Mouse (Mus musculus) hematopoietic stem cell, adult 5-6 weeks (primary cell): Measurements from ENCODE around the gene Bod1. TPM values are rescaled to one million over a fixed set of nuclear protein-coding genes. Genes with fewer than 3 reads are reported as not detected.
A peak's percentile ranks its signal among the peaks of the same experiment; 100 is the strongest.

Source experiments
- ATAC-seq, 2 experiments: fragments of 125-278 bp in 1 of 2; replicated peaks in 1 of 2; 2 replicates each; pipeline ENCODE4 v1.8.0; 2016 to 2017; ENCODE audit warnings: inconsistent platforms in 2 of 2, mild to moderate bottlenecking in 2 of 2, moderate number of reproducible peaks in 2 of 2, low read depth in 1 of 2, moderate TSS enrichment in 1 of 2; ENCODE audit not compliant: low FRiP score in 2 of 2, poor library complexity in 2 of 2, severe bottlenecking in 2 of 2, insufficient read depth in 1 of 2, low TSS enrichment in 1 of 2
- total RNA-seq: library from RNA; stranded (forward); fragments of 172-1452, 232-1000 nt; gene quantifications from 2 replicates; pipeline ENCODE4 v1.2.3, GENCODE M21; 2017

The Bod1 gene
- total RNA-seq, 1 experiment from 2014 or later: 29.8 TPM

DNA sequence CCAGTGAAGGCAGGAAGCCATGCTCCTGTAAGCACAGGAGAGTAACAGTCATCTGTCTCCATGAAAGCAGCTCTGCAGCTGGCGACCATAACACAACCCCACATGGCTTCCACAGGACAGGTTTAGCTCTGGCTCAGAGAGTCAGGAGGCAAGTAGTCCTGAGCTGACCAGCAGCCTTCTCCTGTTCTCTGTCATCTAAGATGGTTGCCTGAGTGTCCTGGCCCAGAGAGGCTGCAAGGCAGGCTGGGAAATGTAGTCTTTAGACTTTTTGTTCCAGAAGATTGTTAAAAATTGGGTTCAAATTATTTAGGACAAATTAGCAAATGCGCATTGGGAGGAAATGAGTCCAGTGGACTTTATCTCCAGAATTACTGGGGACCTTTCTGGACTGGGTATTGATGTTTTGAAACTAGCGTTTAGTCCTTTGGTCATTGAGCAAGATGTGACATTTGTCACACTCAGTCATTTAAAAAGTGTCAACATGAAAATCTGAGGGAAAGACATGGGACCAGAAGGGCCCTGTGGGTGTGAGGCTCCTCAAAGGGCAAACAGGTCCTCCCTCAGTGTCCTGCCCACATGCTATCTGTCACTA lies 5.1 kb upstream of the Bod1 start:
- ATAC-seq: no peak

DNA sequence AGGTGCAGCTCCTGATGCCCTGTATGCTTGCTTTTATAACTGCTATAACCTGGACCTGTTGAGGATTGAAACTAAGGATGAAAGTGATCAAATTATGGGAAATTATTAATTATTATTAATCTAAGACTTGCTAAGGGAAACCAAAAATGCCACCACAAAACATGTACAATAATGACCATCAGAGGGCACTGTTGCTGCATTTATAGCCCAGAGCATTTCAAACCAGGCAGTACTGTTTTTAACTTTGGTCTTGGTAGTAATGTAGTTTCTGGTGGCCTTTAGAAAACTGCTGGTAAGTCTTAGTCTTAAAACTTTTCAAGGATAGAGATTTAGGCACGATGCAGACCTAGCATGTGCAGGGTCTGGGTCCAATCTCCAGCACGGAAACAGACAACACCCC lies 3.7 kb upstream of the Bod1 start:
- ATAC-seq: no peak; a peak in 1 of 4 replicates

DNA sequence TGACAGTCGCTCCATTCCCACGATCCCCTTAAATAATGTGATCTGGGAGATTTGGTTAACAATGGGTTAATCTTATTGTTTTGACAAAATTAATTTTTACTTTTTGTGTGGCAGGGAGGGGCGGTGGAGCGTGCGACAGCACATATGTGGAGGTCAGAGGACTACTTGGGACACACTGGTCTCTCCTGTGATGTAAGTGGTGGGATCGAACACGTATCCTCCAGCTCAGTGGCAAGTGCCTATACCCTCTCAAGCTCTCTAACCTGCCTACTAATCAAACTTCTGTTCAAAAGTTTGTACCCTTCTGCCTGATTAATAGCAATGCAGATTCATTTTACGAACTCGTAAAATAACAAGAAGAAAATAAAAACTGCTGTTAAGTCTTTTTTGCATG lies 482 bp upstream of the Bod1 start:
- ATAC-seq: no peak

DNA sequence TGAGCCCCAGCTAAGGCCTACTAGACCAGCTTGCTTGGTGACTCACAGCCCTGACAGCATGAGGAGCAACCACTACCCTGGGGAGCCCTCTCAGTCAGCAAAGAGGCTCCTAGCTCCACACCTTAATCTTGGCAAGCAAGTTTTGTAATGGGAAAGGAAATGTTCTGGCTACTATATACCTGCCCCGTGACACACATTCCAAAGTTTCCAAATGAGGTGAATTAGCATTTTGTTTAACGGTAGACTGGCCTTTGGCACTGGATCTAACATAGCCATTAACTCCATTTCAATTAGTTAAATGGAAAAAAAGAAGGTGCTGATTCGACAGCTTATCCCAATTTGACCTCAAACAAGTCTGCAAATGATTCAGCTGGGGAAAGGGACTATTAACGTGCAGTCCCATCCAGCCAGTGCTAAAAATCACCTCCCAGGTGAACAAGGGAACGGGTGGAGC lies 1.2 kb downstream of the Bod1 start:
- no peak for ATAC-seq

DNA sequence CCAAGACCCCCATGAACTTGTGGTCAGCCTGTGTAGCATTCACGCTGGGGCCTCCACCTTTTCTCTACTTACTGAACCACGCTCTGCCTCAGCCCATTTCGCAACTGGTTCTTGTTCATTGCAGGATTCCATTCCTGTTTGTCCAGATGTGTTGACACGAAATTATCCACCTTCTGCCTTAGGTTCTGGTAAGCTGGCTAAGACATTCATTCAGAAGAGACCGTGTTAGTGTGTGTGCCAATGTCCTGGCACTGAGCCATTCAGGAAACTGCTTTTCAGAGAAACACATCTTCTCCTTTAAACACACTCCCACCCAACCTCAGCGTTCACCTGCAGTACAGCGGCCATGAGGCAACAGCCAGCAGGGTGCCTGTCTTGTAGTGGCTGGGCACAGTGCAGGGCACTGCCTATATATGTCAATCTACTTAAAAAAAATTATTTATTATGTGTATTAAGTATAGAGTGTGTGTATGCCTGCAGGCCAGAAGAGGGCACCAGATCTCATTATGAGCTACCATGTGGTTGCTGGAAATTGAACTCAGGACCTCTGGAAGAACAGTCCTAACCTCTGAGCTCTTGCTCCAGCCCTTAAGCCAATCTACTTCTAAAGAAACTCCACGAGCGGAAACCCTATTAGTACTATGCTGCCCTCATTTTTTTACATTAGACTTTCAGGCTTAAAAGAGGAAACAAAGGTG lies 2.4 kb downstream of the Bod1 start:
- ATAC-seq: no peak

DNA sequence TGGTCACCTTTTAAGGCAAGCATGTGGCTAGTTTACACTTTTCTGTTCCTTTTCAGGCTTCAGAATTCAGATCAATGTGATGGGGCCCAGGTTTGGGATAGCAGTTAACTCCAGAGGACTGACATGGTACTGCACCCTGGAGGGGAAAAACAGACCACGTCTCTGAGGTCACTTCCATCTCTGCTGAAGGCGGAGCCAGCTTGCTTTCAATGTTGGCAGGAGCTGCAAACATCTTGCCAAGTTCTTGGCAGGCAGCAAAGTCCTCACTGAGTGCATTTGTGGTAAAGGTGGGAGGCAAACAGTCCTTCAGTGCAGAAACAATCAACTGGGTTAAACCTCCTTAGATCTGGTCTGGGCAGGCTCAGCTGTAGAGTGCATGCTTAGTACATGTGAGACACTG lies 7.5 kb downstream of the Bod1 start:
- ATAC-seq: peak in 1 of 2 experiments; percentile 50; a peak in 1 of 4 replicates

DNA sequence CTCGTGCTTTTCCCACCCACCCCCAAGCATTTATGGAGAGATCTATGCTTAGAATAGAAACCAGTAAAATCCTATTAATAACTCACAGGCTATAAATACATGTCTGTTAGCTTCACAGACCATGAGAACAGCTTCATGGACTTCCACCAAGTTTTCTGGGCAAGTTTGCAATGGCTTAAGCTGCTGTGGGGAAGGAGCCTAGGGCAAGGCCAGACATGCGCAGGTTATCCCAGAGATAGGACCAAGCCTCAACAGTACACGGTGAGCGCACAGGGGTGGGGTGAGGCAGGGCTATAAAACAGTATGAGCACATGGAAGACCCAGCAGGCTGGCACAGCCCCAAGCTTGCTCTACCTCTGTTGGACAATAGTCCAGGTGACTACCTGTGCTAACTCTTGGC lies 8.2 kb downstream of the Bod1 start:
- no peak for ATAC-seq

DNA sequence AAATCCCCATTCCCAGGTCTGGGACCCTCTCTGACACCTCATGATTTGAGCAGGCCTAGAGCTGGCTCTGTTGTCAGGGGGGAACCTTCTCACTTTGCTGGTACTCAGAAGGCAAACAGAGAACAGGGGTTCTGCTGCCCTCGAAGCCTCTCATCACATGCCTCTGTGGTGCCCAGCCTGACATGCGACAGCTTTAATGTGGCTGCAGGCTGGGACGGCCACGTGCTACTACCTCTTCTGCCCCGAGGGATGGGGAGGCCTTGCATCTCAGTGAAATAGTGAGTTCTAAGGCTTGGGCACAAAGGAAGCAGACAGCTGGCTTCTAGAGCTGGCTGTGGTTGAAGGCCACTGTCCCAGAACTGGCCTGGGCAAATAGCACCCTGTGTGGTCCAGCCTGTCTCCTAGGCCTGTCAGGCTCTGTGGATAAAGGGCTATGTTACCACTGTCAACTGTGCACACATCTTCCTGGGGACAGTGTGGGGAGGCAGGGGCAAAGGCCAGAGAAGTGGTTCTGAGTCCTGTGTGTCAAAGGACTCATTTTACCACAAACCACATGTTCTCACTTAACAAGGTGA lies 8.7 kb downstream of the Bod1 start:
- no peak for ATAC-seq

DNA sequence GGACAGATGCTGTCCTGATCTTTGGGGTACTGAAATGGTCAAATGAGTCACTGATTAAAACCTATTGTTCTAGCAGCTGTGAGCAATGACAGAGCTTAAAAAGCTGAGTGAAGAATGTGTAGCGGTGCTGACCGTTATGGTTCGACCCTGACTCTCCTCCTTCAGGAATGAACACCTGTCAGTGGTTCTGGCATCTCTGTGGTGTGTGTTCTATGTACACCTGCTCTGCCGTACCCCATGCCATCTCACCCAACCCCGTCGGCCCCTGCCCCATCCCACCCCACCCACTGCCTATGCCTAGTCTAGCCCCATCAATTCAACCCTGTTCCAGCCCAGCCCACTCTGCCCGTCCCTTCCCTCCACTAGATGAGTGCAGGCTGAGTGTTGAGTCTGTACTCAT lies 9.5 kb downstream of the Bod1 start:
- ATAC-seq: no peak

DNA sequence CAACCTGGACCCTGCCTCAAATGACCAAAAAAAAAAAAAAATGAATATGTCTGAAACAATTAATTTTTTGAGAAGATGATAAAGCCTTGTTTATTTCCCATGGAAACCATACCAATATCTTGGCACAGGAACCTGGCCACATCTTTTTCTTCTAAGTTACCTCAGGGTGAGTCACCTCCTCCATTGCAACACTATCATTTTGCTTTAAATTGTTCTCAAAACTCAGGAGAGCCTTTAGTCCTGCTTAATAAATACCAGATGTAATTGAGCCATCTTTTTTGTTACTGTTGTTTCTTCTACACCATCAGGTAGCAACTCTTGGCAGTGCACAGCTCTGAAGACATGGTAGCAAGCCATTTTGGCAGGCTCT lies 13.9 kb downstream of the Bod1 start:
- ATAC-seq: no peak

DNA sequence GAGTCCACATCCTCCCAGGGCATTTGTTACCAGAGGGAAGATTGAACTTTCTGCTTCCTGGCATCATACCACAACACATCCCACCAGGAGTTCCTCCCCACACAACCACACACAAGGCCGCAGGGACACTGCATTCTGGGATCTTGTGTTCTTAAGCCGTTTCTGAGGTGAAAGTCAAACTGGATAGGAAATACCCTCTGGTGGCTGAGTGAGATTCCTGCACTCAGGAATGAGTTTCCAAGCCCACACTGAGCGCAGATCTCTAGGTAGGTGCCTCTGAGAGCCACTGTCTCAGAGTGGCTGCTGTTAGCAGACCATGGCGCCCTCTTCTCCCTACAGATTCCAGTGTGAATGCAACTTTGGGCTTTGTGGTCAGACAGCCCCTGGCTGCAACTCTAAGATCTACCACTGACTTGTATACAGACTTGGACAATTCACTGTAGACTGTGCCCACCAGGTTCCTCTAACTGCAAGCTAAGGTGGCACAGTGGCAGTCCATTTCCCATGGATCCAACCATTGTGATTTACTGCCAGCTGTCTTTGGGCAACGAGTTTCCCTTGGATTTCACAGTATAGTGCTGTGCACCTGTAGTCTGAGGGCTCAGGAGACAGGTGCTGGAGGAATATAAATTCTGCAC lies 14.4 kb downstream of the Bod1 start:
- ATAC-seq: peak in 1 of 2 experiments; percentile 12; a peak in 1 of 4 replicates

DNA sequence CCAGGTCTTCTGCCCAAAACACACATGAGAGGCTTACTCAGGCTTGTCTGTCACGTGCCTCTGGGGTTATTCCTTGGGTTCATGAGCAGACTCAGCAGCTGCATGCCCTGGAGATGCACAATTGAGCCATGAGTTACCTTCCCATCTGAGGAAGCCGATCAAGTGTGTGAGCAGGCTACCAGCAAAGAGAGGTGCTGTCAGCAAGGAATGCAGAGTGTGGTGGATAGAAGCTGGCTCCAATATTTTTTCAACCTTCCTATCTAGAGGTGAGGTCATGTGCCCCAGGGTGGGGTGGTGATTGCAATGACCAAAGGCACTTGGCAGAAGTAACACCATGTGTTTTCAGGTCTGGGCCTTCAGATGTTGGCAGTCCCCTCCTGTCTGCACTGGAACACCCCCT lies 22.2 kb downstream of the Bod1 start:
- ATAC-seq: no peak

DNA sequence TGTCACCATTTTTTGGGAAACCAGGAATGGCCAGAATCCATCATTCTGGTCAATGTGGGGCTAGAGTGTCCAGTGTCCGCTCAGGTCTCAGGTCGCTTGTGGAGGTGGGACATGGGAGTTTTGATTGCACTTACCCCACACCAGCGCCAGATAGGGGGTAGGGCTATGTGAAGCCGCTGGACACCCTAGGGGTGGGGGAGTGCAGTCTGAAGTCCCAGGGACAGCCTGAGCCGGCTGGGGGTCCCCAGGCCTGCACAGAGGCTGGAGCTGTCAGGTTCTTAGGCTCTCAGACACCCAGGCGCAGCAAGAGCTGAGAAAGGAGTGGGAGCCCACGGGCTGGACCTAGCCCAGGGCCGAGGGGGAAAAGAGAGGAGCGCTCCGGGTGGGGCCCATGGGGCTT lies 24.4 kb downstream of the Bod1 start:
- no peak; a peak in 1 of 4 replicates for ATAC-seq

DNA sequence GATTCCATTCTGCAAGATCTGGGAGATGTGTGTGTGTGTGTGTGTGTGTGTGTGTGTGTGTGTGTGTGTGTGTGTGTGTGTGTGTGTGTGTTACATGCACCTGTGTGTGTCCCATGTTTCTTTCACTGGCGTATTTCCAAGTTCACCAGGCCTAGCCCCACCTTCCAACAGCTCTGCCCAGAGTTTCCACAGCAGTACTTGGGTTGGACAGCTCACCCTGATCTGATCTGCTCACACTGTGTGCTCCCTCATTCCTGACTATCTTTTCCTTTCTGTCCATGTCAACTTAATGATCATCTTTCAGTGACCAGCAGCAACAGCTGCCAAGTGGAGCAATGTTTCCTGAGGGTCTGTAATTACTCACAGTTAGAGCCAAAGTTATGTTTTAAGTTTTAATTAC lies 25.1 kb downstream of the Bod1 start:
- ATAC-seq: no peak

DNA sequence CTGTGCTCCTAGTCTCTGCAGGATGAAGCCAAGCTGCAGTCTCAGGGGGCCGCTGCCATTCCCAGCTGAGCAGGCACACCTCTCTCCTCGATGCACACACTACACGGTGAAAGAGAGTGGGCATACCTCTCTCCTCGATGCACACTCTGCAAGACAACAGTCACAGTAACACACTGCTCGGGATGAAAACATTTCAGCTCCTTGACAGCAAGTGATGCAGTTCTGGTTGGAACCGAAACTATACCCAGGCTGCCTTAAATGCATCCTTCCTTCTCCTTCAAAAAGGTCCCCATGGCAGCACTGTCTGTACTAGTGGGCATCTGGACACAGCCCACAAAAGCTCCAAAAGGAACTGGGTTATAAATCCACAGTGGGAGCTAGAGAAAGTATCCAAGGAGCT lies 28.6 kb downstream of the Bod1 start:
- no peak for ATAC-seq

DNA sequence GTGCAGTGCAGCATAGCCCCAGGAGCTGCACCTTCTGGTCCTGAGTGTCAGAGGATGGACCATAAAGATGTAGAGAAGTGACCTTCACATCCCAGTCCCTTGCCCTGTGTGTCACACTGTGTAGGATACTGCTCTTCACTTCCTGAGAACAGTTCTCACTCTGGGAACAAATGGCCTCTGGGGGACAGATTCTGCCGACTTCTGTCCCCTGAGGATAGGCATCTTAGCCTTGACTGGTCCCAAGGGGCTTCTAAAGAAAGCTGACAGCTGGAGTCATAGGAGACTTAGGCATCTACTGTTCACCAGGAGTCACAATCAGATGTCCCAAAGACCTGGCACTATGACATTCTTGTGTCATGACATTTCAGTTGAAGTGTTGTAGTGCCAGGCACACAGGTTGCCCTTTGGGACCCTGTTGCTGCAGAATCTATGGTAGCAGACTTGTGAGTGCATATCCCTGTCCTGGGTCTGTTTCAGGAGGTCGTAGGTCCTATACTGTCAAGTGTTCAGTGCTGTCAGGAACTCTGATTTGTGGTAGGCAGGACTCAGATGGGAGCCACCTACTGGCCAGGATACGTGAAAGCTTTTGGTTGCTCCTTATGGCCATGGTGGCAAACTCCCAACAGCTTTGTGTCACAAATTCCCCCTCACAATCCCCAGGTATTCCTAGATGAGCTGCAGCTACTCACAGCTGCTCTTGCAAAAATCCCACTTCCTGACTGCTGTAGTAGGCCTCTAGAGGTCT lies 30.4 kb downstream of the Bod1 start:
- no peak for ATAC-seq

DNA sequence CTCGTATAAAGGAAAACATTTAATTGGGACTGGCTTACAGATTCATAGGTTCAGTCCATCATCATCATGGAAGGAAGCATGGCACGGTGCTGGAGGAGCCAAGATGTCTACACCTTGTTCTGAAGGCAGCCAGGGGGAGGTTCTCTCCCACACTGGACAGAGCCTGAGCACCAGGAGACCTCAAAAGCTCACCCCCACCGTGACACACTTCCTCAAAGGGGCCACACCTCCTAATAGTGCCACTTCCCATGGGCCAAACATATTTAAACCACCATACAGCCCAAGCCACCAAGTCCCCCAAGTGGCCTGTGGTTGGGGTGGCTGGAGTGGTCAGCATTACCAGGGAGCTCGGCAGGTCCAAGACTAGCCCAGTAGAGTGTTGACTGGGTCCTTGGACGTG lies 31.5 kb downstream of the Bod1 start:
- 0 out of 4 replicates have a peak, but pooled peaks of 1 of the 2 experiments have one; percentile 22 for ATAC-seq
